Mouse (Mus musculus): ENCODE measurements around the gene Serpinb1c. TPM values are rescaled to one million over a fixed set of nuclear protein-coding genes. Genes with fewer than 3 reads are reported as not detected.
A peak's percentile ranks its signal among the peaks of the same experiment; 100 is the strongest.

The Serpinb1c gene
- polyA plus RNA-seq, 1 experiment: 0.08 TPM

DNA sequence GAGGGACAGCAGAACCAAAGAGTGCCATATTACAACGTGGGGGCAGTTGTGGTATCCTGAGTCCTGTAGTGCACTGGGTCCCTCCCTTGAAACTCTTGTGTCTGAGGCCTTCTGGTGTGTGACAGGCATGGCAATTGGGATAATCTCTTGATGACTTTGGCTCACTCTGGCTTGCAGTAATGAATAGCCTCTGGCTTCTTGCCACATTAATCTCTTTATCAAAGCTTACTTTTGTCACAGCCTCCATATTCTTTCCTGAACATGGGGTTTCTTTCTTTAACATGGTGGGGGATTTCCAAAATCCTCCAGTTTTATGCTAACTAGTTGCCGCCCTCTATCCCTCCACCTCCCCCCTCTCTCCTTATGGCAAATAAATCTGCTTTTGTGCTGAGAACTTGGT, 44.9 kb downstream of the Serpinb1c start:
- Histone ChIP-seq H3K36me3 (ENCODE audit: control insufficient read depth, insufficient read depth) (no peaks in the 10 kb centered on the region), H3K27me3 (ENCODE audit: control insufficient read depth, insufficient read depth, insufficient read length) (no peaks in the 10 kb centered on the region), H3ac (ENCODE audit: control insufficient read depth, insufficient read length) (no peak overlapping the region), H3K4me3 (no peak overlapping the region), H3K4me2 (ENCODE audit: low read depth) (no peak overlapping the region), H3K79me2 (ENCODE audit: control insufficient read depth, insufficient read depth) (no peaks in the 10 kb centered on the region)
- TF ChIP-seq TCF12 (IDR thresholded peaks at IDR 0.05; ENCODE audit: insufficient read depth, poor library complexity, severe bottlenecking) (no peak), REST (IDR thresholded peaks at IDR 0.05; ENCODE audit: insufficient read depth, insufficient read length) (no peak), CEBPB (IDR thresholded peaks at IDR 0.05; ENCODE audit: insufficient read depth, poor library complexity, severe bottlenecking) (no peak), SRF (IDR thresholded peaks at IDR 0.05; ENCODE audit: control insufficient read depth, insufficient read length, low read depth) (no peak), TCF3 (IDR thresholded peaks at IDR 0.05; ENCODE audit: insufficient read length, low read depth) (no peak), MYOD1 (IDR thresholded peaks at IDR 0.05; ENCODE audit: control insufficient read depth in 1 of 3, insufficient read length in 2 of 3, low read depth in 2 of 3) (no peak), MYOG (IDR thresholded peaks at IDR 0.05; ENCODE audit: control insufficient read depth in 1 of 3, insufficient read depth in 1 of 3, insufficient read length in 2 of 3, low read depth in 2 of 3) (no peak), E2F4 (IDR thresholded peaks at IDR 0.05; ENCODE audit: insufficient read depth) (no peak), USF1 (IDR thresholded peaks at IDR 0.05; ENCODE audit: low read depth) (no peak), POLR2A (IDR thresholded peaks at IDR 0.05; ENCODE audit: insufficient read length, low read depth) (no peak), POLR2AphosphoS2 (IDR thresholded peaks at IDR 0.05; ENCODE audit: insufficient read length, low read depth) (no peak), MAX (IDR thresholded peaks at IDR 0.05; ENCODE audit: low read depth) (no peak)

DNA sequence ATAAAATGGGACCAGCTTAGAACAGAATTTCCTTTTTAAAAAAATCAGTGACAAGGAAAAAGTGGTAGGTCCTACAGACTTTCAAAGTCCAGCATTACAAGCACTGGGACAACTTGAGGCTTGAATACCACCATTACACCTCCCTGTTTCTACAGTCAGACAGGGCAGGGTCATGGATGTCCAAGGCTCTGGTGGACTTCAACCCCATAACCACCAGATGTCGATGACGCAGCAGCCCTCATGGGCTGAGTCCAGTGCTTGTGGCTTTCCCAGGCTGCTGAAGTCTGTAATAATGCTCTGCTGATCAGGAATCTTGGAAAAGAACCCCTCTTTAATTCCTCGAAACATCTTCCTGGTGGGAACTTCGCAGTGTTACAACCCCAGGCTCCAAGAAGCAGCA, 45.5 kb downstream of the Serpinb1c start:
- TF ChIP-seq MYOG (IDR thresholded peaks at IDR 0.05; ENCODE audit: control insufficient read depth in 1 of 3, insufficient read depth in 1 of 3, insufficient read length in 2 of 3, low read depth in 2 of 3) (no peak), MAX (IDR thresholded peaks at IDR 0.05; ENCODE audit: low read depth) (no peak), SRF (IDR thresholded peaks at IDR 0.05; ENCODE audit: control insufficient read depth, insufficient read length, low read depth) (no peak), REST (IDR thresholded peaks at IDR 0.05; ENCODE audit: insufficient read depth, insufficient read length) (no peak), E2F4 (IDR thresholded peaks at IDR 0.05; ENCODE audit: insufficient read depth) (no peak), TCF3 (IDR thresholded peaks at IDR 0.05; ENCODE audit: insufficient read length, low read depth) (no peak), POLR2AphosphoS2 (IDR thresholded peaks at IDR 0.05; ENCODE audit: insufficient read length, low read depth) (no peak), MYOD1 (IDR thresholded peaks at IDR 0.05; ENCODE audit: control insufficient read depth in 1 of 3, insufficient read length in 2 of 3, low read depth in 2 of 3) (no peak)
- H3K4me3 ChIP-seq: no peak overlapping the region
- H3K27me3 ChIP-seq (ENCODE audit: control insufficient read depth, insufficient read depth, insufficient read length): no peaks in the 10 kb centered on the region
- H3ac ChIP-seq (ENCODE audit: control insufficient read depth, insufficient read length): no peak overlapping the region
- no peaks in the 10 kb centered on the region for H3K36me3 ChIP-seq (ENCODE audit: control insufficient read depth, insufficient read depth)
- no peaks in the 10 kb centered on the region for H3K79me2 ChIP-seq (ENCODE audit: control insufficient read depth, insufficient read depth)
- H3K4me2 ChIP-seq (ENCODE audit: low read depth): no peak overlapping the region

DNA sequence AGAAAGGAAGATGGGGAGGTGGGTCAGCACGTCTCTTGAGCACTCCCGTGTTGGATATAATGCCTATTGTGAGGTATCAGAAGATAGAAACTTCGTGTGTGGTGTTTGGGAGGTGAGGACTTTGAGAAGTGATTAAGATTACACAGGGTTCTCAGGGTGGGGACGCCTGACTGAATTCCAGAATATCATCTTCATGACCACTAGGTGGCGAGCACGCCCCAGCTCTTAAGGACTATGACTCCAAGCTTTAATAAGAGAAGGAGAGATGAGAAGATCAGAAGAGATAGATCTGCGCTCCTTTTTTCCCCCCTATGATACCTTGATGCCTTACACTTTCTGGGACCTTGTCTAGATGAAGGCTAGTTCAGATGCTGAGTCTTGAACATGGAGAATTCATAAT, 46.0 kb downstream of the Serpinb1c start:
- no peak overlapping the region for H3ac ChIP-seq (ENCODE audit: control insufficient read depth, insufficient read length)
- peak overlapping the region; percentile 62 for H3K4me2 ChIP-seq (ENCODE audit: low read depth)
- H3K27me3 ChIP-seq (ENCODE audit: control insufficient read depth, insufficient read depth, insufficient read length): no peaks in the 10 kb centered on the region
- no peaks in the 10 kb centered on the region for H3K79me2 ChIP-seq (ENCODE audit: control insufficient read depth, insufficient read depth)
- TF ChIP-seq TCF3 (IDR thresholded peaks at IDR 0.05; ENCODE audit: insufficient read length, low read depth) (no peak), POLR2AphosphoS2 (IDR thresholded peaks at IDR 0.05; ENCODE audit: insufficient read length, low read depth) (no peak), SRF (IDR thresholded peaks at IDR 0.05; ENCODE audit: control insufficient read depth, insufficient read length, low read depth) (no peak), MYOG (IDR thresholded peaks at IDR 0.05; ENCODE audit: control insufficient read depth in 1 of 3, insufficient read depth in 1 of 3, insufficient read length in 2 of 3, low read depth in 2 of 3) (no peak), POLR2A (IDR thresholded peaks at IDR 0.05; ENCODE audit: insufficient read length, low read depth) (no peak), USF1 (IDR thresholded peaks at IDR 0.05; ENCODE audit: low read depth) (no peak), MYOD1 (IDR thresholded peaks at IDR 0.05; ENCODE audit: control insufficient read depth in 1 of 3, insufficient read length in 2 of 3, low read depth in 2 of 3) (no peak), E2F4 (IDR thresholded peaks at IDR 0.05; ENCODE audit: insufficient read depth) (no peak)
- no peak overlapping the region for H3K4me3 ChIP-seq
- H3K36me3 ChIP-seq (ENCODE audit: control insufficient read depth, insufficient read depth): no peaks in the 10 kb centered on the region

DNA sequence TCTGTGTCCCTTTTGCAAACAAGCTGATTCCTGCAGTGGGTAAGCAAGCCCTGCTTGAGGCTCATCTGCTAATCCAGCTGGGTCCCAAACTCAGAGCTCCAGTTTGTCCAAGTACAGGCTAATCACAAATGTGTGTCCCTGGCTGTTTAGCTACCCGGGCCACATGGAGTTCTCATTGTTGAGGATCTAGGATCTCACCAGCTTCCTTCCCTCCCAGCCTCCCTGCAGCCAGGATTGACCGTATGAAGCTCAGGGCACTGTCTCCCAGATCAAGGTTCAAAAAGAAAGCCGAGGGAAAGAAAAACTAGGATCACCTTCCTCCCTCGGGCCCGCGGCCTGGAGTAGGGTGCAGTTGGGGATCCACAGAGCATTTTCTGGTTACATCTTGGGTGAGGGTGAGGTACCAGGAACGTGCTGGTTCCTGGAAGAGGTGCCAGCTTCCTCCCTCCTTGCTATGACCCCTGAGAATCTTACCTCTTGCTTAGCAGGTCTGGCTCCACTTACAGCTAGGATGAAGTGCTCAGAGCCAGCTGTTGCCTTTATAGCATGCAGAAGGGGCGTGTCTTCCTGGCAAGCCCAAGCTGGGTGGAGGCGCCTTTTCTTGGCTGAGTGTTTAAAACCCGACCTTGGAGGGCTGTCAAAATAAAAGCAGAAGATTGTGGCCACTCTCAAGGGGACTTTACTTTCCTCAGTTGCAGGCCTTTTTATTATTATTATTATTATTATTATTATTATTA, 47.2 kb downstream of the Serpinb1c start, which contains the start of gene Serpinb1a:
Serpinb1a (minus strand) TSS at position 518 of the 737 bp plus-strand sequence.
- Histone ChIP-seq H3K4me2 (ENCODE audit: low read depth) (peak within 1 kb of the TSS; percentile 73), H3K27me3 (ENCODE audit: control insufficient read depth, insufficient read depth, insufficient read length) (no peaks in the 10 kb centered on the region), H3K36me3 (ENCODE audit: control insufficient read depth, insufficient read depth) (no peaks in the 10 kb centered on the region), H3ac (ENCODE audit: control insufficient read depth, insufficient read length) (no peak within 1 kb of the TSS), H3K4me3 (peak within 1 kb of the TSS; percentile 14), H3K79me2 (ENCODE audit: control insufficient read depth, insufficient read depth) (no peaks in the 10 kb centered on the region)
- TF ChIP-seq POLR2AphosphoS2 (IDR thresholded peaks at IDR 0.05; ENCODE audit: insufficient read length, low read depth) (peak; percentile 55), TCF12 (IDR thresholded peaks at IDR 0.05; ENCODE audit: insufficient read depth, poor library complexity, severe bottlenecking) (no peak), E2F4 (IDR thresholded peaks at IDR 0.05; ENCODE audit: insufficient read depth) (no peak), TCF3 (IDR thresholded peaks at IDR 0.05; ENCODE audit: insufficient read length, low read depth) (no peak), MAX (IDR thresholded peaks at IDR 0.05; ENCODE audit: low read depth) (no peak), MYOD1 (IDR thresholded peaks at IDR 0.05; ENCODE audit: control insufficient read depth in 1 of 3, insufficient read length in 2 of 3, low read depth in 2 of 3) (peak in 2 of 3 experiments; percentile 55 to 59), CEBPB (IDR thresholded peaks at IDR 0.05; ENCODE audit: insufficient read depth, poor library complexity, severe bottlenecking) (no peak), MYOG (IDR thresholded peaks at IDR 0.05; ENCODE audit: control insufficient read depth in 1 of 3, insufficient read depth in 1 of 3, insufficient read length in 2 of 3, low read depth in 2 of 3) (peak in 1 of 3 experiments; percentile 61), POLR2A (IDR thresholded peaks at IDR 0.05; ENCODE audit: insufficient read length, low read depth) (peak; percentile 79)

Data from myocyte (in vitro differentiated cells).